Mouse (Mus musculus) heart, embryonic 16.5 days (tissue): Measurements from ENCODE around the gene Cux2. TPM values are rescaled to one million over a fixed set of nuclear protein-coding genes. Genes with fewer than 3 reads are reported as not detected.
A peak's percentile ranks its signal among the peaks of the same experiment; 100 is the strongest.

Experiments used
- ATAC-seq: fragments of 200-750 bp; cut with Nextera tagmentation; replicated peaks from 2 replicates; pipeline ENCODE4 v1.8.0; 2017; ENCODE audit warnings: moderate number of reproducible peaks; ENCODE audit not compliant: insufficient read depth, low FRiP score; ENCODE audit errors: extremely low read depth
- H3K27ac ChIP-seq: fragments of 300-500 bp; sonication (generic); 2 replicates; pipeline ENCODE4 v1.5.1; 2014; ENCODE audit warnings: mild to moderate bottlenecking, low read length, control low read depth, moderate library complexity
- H3K27me3 ChIP-seq: fragments of 300-500 bp; sonication (generic); 2 replicates; pipeline ENCODE4 v1.6.1; 2014; ENCODE audit warnings: low read length, mixed read lengths; ENCODE audit not compliant: control insufficient read depth, insufficient read depth
- H3K36me3 ChIP-seq: fragments of 300-500 bp; sonication (generic); 2 replicates; pipeline ENCODE4 v1.6.1; 2014; ENCODE audit not compliant: control insufficient read depth, insufficient read depth
- H3K4me1 ChIP-seq: fragments of 300-500 bp; sonication (generic); 2 replicates; pipeline ENCODE4 v1.6.1; 2014; ENCODE audit warnings: low read length, mixed read lengths; ENCODE audit not compliant: control insufficient read depth, insufficient read depth
- H3K4me2 ChIP-seq: fragments of 300-500 bp; sonication (generic); 2 replicates; pipeline ENCODE4 v1.6.1; 2014; ENCODE audit warnings: low read depth, mild to moderate bottlenecking, control low read depth, low read length
- H3K4me3 ChIP-seq: fragments of 300-500 bp; sonication (generic); 2 replicates; pipeline ENCODE4 v1.5.1; 2014; ENCODE audit warnings: mild to moderate bottlenecking, control low read depth, low read length
- H3K9ac ChIP-seq: fragments of 300-500 bp; sonication (generic); 2 replicates; pipeline ENCODE4 v1.6.1; 2014; ENCODE audit warnings: low read length, control low read depth
- H3K9me3 ChIP-seq: fragments of 300-500 bp; sonication (generic); replicated peaks from 2 replicates; pipeline ENCODE4 v1.6.1; 2016; ENCODE audit warnings: low read length; ENCODE audit not compliant: control insufficient read depth
- WGBS: fragments of 180-500 bp; shearing (Covaris S2); extraction: QIAGEN DNeasy Blood & Tissue Kit; methylation state at CpG from one replicate; pipeline ENCODE4 v1.1.7; 2014; 5-methylcytosine and 5-hydroxymethylcytosine counted together
- polyA plus RNA-seq: library from polyadenylated mRNA; unstranded; fragments of >200 nt; fragmentation: Nextera tagmentation; extraction: Ambion mirVana; gene quantifications from 2 replicates; pipeline ENCODE4 v1.2.1, GENCODE M21; 2015

Cux2 gene
- polyA plus RNA-seq, 1 experiment from 2014 or later: 3.0 TPM

GRCm38 (mm10) chr5:122068563-122068962 is 18.7 kb upstream of the Cux2 start:
- Histone ChIP-seq H3K4me1 (peaks cover 12% of the 10 kb centered on the region), H3K36me3 (no peaks in the 10 kb centered on the region), H3K4me2 (no peak overlapping the region), H3K9me3 (no peaks in the 10 kb centered on the region), H3K4me3 (no peak overlapping the region), H3K27ac (no peak overlapping the region), H3K27me3 (no peaks in the 10 kb centered on the region), H3K9ac (peak overlapping the region; percentile 24; the same call in 1 of the 2 replicates)
- no peak for ATAC-seq
- WGBS: 68% methylated on average over 13 of the region's 13 CpGs

- Histone ChIP-seq H3K4me1 (peaks cover 20% of the 10 kb centered on the region), H3K36me3 (no peaks in the 10 kb centered on the region), H3K27ac (no peak overlapping the region), H3K9me3 (no peaks in the 10 kb centered on the region), H3K9ac (no peak overlapping the region), H3K27me3 (no peaks in the 10 kb centered on the region), H3K4me2 (no peak overlapping the region), H3K4me3 (no peak overlapping the region)
- no peak for ATAC-seq
- WGBS: 69% methylated on average over 25 of the region's 25 CpGs
Measured at GRCm38 (mm10) chr5:122063204-122063933, 13.5 kb upstream of the Cux2 start.

GRCm38 (mm10) chr5:122062479-122062878 is 12.6 kb upstream of the Cux2 start:
- Histone ChIP-seq H3K27me3 (no peaks in the 10 kb centered on the region), H3K36me3 (no peaks in the 10 kb centered on the region), H3K4me3 (peak overlapping the region; percentile 22; the same call in 1 of the 2 replicates), H3K27ac (peak overlapping the region; percentile 29; the same call in 1 of the 2 replicates), H3K4me2 (peak overlapping the region; percentile 57), H3K9ac (peak overlapping the region; percentile 56; the same call in 1 of the 2 replicates), H3K4me1 (peaks cover 20% of the 10 kb centered on the region), H3K9me3 (peaks cover 4% of the 10 kb centered on the region)
- WGBS: 10% methylated on average over 12 of the region's 12 CpGs
- peak; percentile 25; the same call in 1 of the 2 replicates for ATAC-seq

GRCm38 (mm10) chr5:122060767-122061333 is 10.9 kb upstream of the Cux2 start:
- Histone ChIP-seq H3K4me3 (no peak overlapping the region), H3K4me2 (no peak overlapping the region), H3K9me3 (peaks cover 7% of the 10 kb centered on the region), H3K36me3 (no peaks in the 10 kb centered on the region), H3K27me3 (no peaks in the 10 kb centered on the region), H3K4me1 (peaks cover 20% of the 10 kb centered on the region), H3K27ac (no peak overlapping the region), H3K9ac (no peak overlapping the region)
- 35% methylated on average over 9 of the region's 12 CpGs for WGBS
- no peak for ATAC-seq

- peak overlapping the region; percentile 70 for H3K4me2 ChIP-seq
- no peaks in the 10 kb centered on the region for H3K36me3 ChIP-seq
- peaks cover 20% of the 10 kb centered on the region for H3K4me1 ChIP-seq
- no peak for ATAC-seq
- no peaks in the 10 kb centered on the region; the same call in 1 of the 2 replicates for H3K27me3 ChIP-seq
- 24% methylated on average over 39 of the region's 39 CpGs for WGBS
- H3K4me3 ChIP-seq: peak overlapping the region; percentile 34
- peak overlapping the region; percentile 68 for H3K9ac ChIP-seq
- peaks cover 7% of the 10 kb centered on the region for H3K9me3 ChIP-seq
- H3K27ac ChIP-seq: no peak overlapping the region
Measured at GRCm38 (mm10) chr5:122059060-122060017, 9.4 kb upstream of the Cux2 start.

GRCm38 (mm10) chr5:122057622-122058021 is 7.7 kb upstream of the Cux2 start:
- H3K9me3 ChIP-seq: peaks cover 7% of the 10 kb centered on the region
- no peak overlapping the region for H3K4me2 ChIP-seq
- WGBS: 72% methylated on average over 6 of the region's 6 CpGs
- no peak overlapping the region for H3K27ac ChIP-seq
- H3K27me3 ChIP-seq: peaks cover 9% of the 10 kb centered on the region
- no peak for ATAC-seq
- H3K4me3 ChIP-seq: no peak overlapping the region
- H3K9ac ChIP-seq: no peak overlapping the region
- H3K36me3 ChIP-seq: no peaks in the 10 kb centered on the region
- peaks cover 18% of the 10 kb centered on the region for H3K4me1 ChIP-seq

GRCm38 (mm10) chr5:122056557-122056956 is 6.7 kb upstream of the Cux2 start:
- no peak overlapping the region for H3K4me2 ChIP-seq
- peaks cover 7% of the 10 kb centered on the region for H3K9me3 ChIP-seq
- WGBS: 63% methylated on average over 8 of the region's 8 CpGs
- no peak overlapping the region for H3K4me3 ChIP-seq
- H3K27me3 ChIP-seq: peaks cover 9% of the 10 kb centered on the region
- H3K36me3 ChIP-seq: no peaks in the 10 kb centered on the region
- no peak overlapping the region for H3K27ac ChIP-seq
- H3K4me1 ChIP-seq: peaks cover 9% of the 10 kb centered on the region; the same call in 1 of the 2 replicates
- ATAC-seq: no peak
- no peak overlapping the region for H3K9ac ChIP-seq

- Histone ChIP-seq H3K27ac (no peak overlapping the region), H3K9me3 (peaks cover 7% of the 10 kb centered on the region), H3K27me3 (peaks cover 10% of the 10 kb centered on the region), H3K4me3 (no peak overlapping the region), H3K4me1 (peaks cover 7% of the 10 kb centered on the region), H3K36me3 (no peaks in the 10 kb centered on the region), H3K9ac (no peak overlapping the region), H3K4me2 (peak overlapping the region; percentile 57)
- ATAC-seq: peak; percentile 33; the same call in 1 of the 2 replicates
- WGBS: 40% methylated on average over 13 of the region's 13 CpGs
Measured at GRCm38 (mm10) chr5:122054130-122054843, 4.4 kb upstream of the Cux2 start.
